Mouse (Mus musculus): ENCODE measurements around the gene E2f2.

The E2f2 gene

GRCm38 (mm10) chr4:136206033-136206893 lies 34.1 kb downstream of the E2f2 start, which contains the start of gene Asap3:
Gene Asap3 (plus strand): TSS chr4:136206365.
- DNase-seq: peak; percentile 100

GRCm38 (mm10) chr4:136206943-136207342 lies 34.7 kb downstream of the E2f2 start:
- no peak for DNase-seq

- DNase-seq: no peak
These were observed 38.7 kb downstream of the E2f2 start for GRCm38 (mm10) chr4:136210931-136211330.

GRCm38 (mm10) chr4:136213629-136214028 lies 41.4 kb downstream of the E2f2 start:
- peak; percentile 83 for DNase-seq

GRCm38 (mm10) chr4:136214828-136215227 lies 42.6 kb downstream of the E2f2 start:
- DNase-seq: no peak

- DNase-seq: no peak
These were observed 43.4 kb downstream of the E2f2 start for GRCm38 (mm10) chr4:136215576-136215975.

GRCm38 (mm10) chr4:136217063-136217462 lies 44.9 kb downstream of the E2f2 start:
- no peak for DNase-seq

GRCm38 (mm10) chr4:136218595-136219214 lies 46.5 kb downstream of the E2f2 start:
- peak; percentile 86 for DNase-seq

- no peak for DNase-seq
These were observed 48.1 kb downstream of the E2f2 start for GRCm38 (mm10) chr4:136220133-136220775.

GRCm38 (mm10) chr4:136223549-136224239 lies 51.5 kb downstream of the E2f2 start:
- no peak for DNase-seq

- DNase-seq: no peak
These were observed 52.0 kb downstream of the E2f2 start for GRCm38 (mm10) chr4:136224240-136224559.

GRCm38 (mm10) chr4:136224677-136225460 lies 52.7 kb downstream of the E2f2 start:
- no peak for DNase-seq

GRCm38 (mm10) chr4:136227408-136227807 lies 55.2 kb downstream of the E2f2 start:
- peak; percentile 31 for DNase-seq

GRCm38 (mm10) chr4:136228640-136229039 lies 56.4 kb downstream of the E2f2 start:
- no peak for DNase-seq

- no peak for DNase-seq
These were observed 66.5 kb downstream of the E2f2 start for GRCm38 (mm10) chr4:136238669-136239068.

GRCm38 (mm10) chr4:136239111-136239510 lies 66.9 kb downstream of the E2f2 start:
- no peak for DNase-seq

- DNase-seq: peak; percentile 92
These were observed 67.4 kb downstream of the E2f2 start for GRCm38 (mm10) chr4:136239622-136240021.

- DNase-seq: no peak
These were observed 67.9 kb downstream of the E2f2 start for GRCm38 (mm10) chr4:136240123-136240522.

- no peak for DNase-seq
These were observed 68.8 kb downstream of the E2f2 start for GRCm38 (mm10) chr4:136240955-136241354.

- peak; percentile 63 for DNase-seq
These were observed 70.0 kb downstream of the E2f2 start for GRCm38 (mm10) chr4:136242065-136242703.

- DNase-seq: no peak
These were observed 70.5 kb downstream of the E2f2 start for GRCm38 (mm10) chr4:136242728-136243127.

- no peak for DNase-seq
These were observed 72.0 kb downstream of the E2f2 start for GRCm38 (mm10) chr4:136244208-136244607.

Data from kidney, postnatal 10 days (tissue).